In genomic region chr9:86999956-87000582, GRCm38 (mm10) we compare ENCODE assay signal across 16 mouse cellular contexts. TPM values are rescaled to one million over a fixed set of nuclear protein-coding genes. Genes with fewer than 3 reads are reported as not detected.
A peak's percentile ranks its signal among the peaks of the same experiment; 100 is the strongest.
DNase-seq lines count a peak whose midpoint lies in the region; TF ChIP-seq lines count a peak whose summit lies in the region.
"Had no signal": no experiment of that assay in that cellular context is flagged by ENCODE, and none has a peak within 500 bp of the region (broad histone marks: within the 10 kb centered on the region; RNA-seq: fewer than 3 reads in every experiment).

No protein-coding gene starts in this region.

- intact Hi-C loops in left cerebral cortex, postnatal 36 days (cut with DNase I) = no loop called here

- H3K4me3 ChIP-seq in MEL (ENCODE audit: control insufficient read depth in 1 of 2, insufficient read depth in 1 of 2, low read depth in 2 of 2, low read length in 2 of 2) = no peak overlapping the region
- no peak overlapping the region for H3K4me3 ChIP-seq in hindbrain, embryonic 10.5 days
- H3K4me3 ChIP-seq: heart, embryonic 13.5 days; stomach, embryonic 15.5 days had no signal

- 0 out of 4 replicates have a peak, but pooled peaks cover 0 to 2% of the 10 kb centered on the region in 2 experiments for H3K36me3 ChIP-seq in MEL (ENCODE audit: control insufficient read depth in 1 of 2, insufficient read depth in 2 of 2, low read length in 2 of 2)
- H3K36me3 ChIP-seq in hindbrain, embryonic 10.5 days = no peaks in the 10 kb centered on the region
- H3K36me3 ChIP-seq: heart, embryonic 13.5 days; stomach, embryonic 15.5 days had no signal

- H3K79me2 ChIP-seq in MEL (ENCODE audit: control insufficient read depth, insufficient read depth, low read length, poor library complexity) = no peaks in the 10 kb centered on the region

- TF ChIP-seq EP300 in MEL (IDR thresholded peaks at IDR 0.05; ENCODE audit: low read depth in 1 of 2, low read length in 2 of 2) = no peak

- peak; percentile 22 to 32 for DNase-seq in layer of hippocampus, adult 8-10 months (ENCODE audit: low spot score in 2 of 2)
- DNase-seq in layer of hippocampus, postnatal 14 days (ENCODE audit: low spot score in 2 of 2) = no peak
- peak; percentile 46 for DNase-seq in MEL (ENCODE audit: low read depth, low spot score)
- DNase-seq in brain, adult 2 months (ENCODE audit: low read depth, low spot score) = peak; percentile 96
- peak; percentile 48 to 57 for DNase-seq in left cerebral cortex, postnatal 36 days (ENCODE audit: low spot score in 2 of 2)
- no peak for DNase-seq in ovary, postnatal 14 days (ENCODE audit: low spot score)
- no peak for DNase-seq in hindbrain, embryonic 10.5 days (ENCODE audit: low spot score)
- no peak for DNase-seq in kidney, adult 11 months
- DNase-seq: gastrocnemius, postnatal 10 days; kidney, adult 8-10 months had no signal

- no peak for TF ChIP-seq RAD21 in MEL (IDR thresholded peaks at IDR 0.05; ENCODE audit: low read depth, low read length)

- no peaks in the 10 kb centered on the region for H3K9me3 ChIP-seq in MEL (replicated peaks; ENCODE audit: insufficient read depth, low read length)
- H3K9me3 ChIP-seq in hindbrain, embryonic 10.5 days = no peaks in the 10 kb centered on the region
- H3K9me3 ChIP-seq: heart, embryonic 13.5 days; stomach, embryonic 15.5 days had no signal

- TF ChIP-seq CTCF in MEL (IDR thresholded peaks at IDR 0.05 in 2 of 3, conservative IDR thresholded peaks at IDR 0.05 in 1 of 3; ENCODE audit: control insufficient read depth in 1 of 3, insufficient read depth in 1 of 3, low read depth in 2 of 3, low read length in 3 of 3, poor library complexity in 1 of 3, severe bottlenecking in 1 of 3) = no peak

- peaks cover 0 to 10% of the 10 kb centered on the region in 2 experiments; a peak in 2 of 4 replicates for H3K4me1 ChIP-seq in MEL (ENCODE audit: control insufficient read depth in 1 of 2, insufficient read depth in 2 of 2, low read length in 2 of 2)
- H3K4me1 ChIP-seq in hindbrain, embryonic 10.5 days (replicated peaks) = 0 out of 2 replicates have a peak, but pooled peaks cover 3% of the 10 kb centered on the region
- H3K4me1 ChIP-seq: stomach, embryonic 15.5 days had no signal

- no peak overlapping the region for H3K9ac ChIP-seq in MEL (ENCODE audit: control insufficient read depth, low read depth, low read length, poor library complexity, severe bottlenecking)
- H3K9ac ChIP-seq: heart, embryonic 13.5 days; hindbrain, embryonic 14.5 days; stomach, embryonic 15.5 days had no signal

- 69% methylated on average over 2 of the region's 2 CpGs for WGBS in hindbrain, embryonic 10.5 days

- H3K27me3 ChIP-seq in MEL (ENCODE audit: control insufficient read depth in 1 of 2, insufficient read depth in 2 of 2, low read length in 2 of 2) = no peaks in the 10 kb centered on the region
- H3K27me3 ChIP-seq in hindbrain, embryonic 10.5 days (ENCODE audit: insufficient read depth, poor library complexity, severe bottlenecking) = no peaks in the 10 kb centered on the region
- H3K27me3 ChIP-seq: heart, embryonic 13.5 days; stomach, embryonic 15.5 days had no signal

- no peak for TF ChIP-seq POLR2A in MEL (IDR thresholded peaks at IDR 0.05; ENCODE audit: control insufficient read depth in 1 of 2, insufficient read depth in 1 of 2, low read depth in 1 of 2, low read length in 2 of 2, poor library complexity in 1 of 2)

- no peak overlapping the region for H3K27ac ChIP-seq in MEL (ENCODE audit: control insufficient read depth, low read depth, low read length)
- H3K27ac ChIP-seq in hindbrain, embryonic 10.5 days = no peak overlapping the region
- H3K27ac ChIP-seq: heart, embryonic 13.5 days; hindbrain, embryonic 14.5 days; stomach, embryonic 15.5 days had no signal

TF ChIP-seq in MEL, 35 proteins besides CTCF, POLR2A, EP300 and RAD21:
- TF ChIP-seq ZKSCAN1 (IDR thresholded peaks at IDR 0.05; ENCODE audit: low read depth, low read length) (no peak), NRF1 (IDR thresholded peaks at IDR 0.05; ENCODE audit: insufficient read depth, low read depth, low read length, poor library complexity, severe bottlenecking) (no peak)

RNA-seq across cellular contexts. Expression of gene Ripply2, which starts 15.3 kb away (rescaled TPM):
- 10 to 100 TPM in 1 of 4 experiments, 1 to 10 TPM in 3; 6.6 to 10.8 (median 9.0) TPM for total RNA-seq in layer of hippocampus, adult 8-10 months (2022)
- total RNA-seq in layer of hippocampus, postnatal 14 days (2021) = 1 to 10 TPM; 7.3 to 9.3 TPM
- not detected in 2 replicates for total RNA-seq in MEL (2012; rRNA removed)
- not detected for polyA plus RNA-seq in MEL (2012; ENCODE audit: insufficient read depth in 1 of 2, insufficient read length in 2 of 2, low read depth in 1 of 2, low replicate concordance in 2 of 2, missing spikeins in 1 of 2)
- total RNA-seq in left cerebral cortex, postnatal 36 days (2021) = 1 to 10 TPM; 9.0 TPM
- polyA plus RNA-seq in hindbrain, embryonic 10.5 days (2016; fragmentation: Nextera tagmentation; extraction: Ambion mirVana) = 1.2 and 1.4 TPM in 2 replicates
- total RNA-seq: gastrocnemius, postnatal 10 days; megakaryocyte progenitor cell, adult 5-6 weeks had no signal
- polyA plus RNA-seq: limb, embryonic 11.5 days; liver, embryonic 16.5 days had no signal

RNA-seq across cellular contexts. Expression of gene Cyb5r4, which starts 21.7 kb away (rescaled TPM):
- total RNA-seq in layer of hippocampus, adult 8-10 months (2022) = 10 to 100 TPM; 30.0 to 46.6 (median 38.2) TPM
- total RNA-seq in layer of hippocampus, postnatal 14 days (2021) = 10 to 100 TPM; 33.8 to 33.9 TPM
- total RNA-seq in MEL (2012; rRNA removed) = 30.3 and 31.4 TPM in 2 replicates
- polyA plus RNA-seq in MEL (2012; ENCODE audit: insufficient read depth in 1 of 2, insufficient read length in 2 of 2, low read depth in 1 of 2, low replicate concordance in 2 of 2, missing spikeins in 1 of 2) = 10 to 100 TPM in 1 of 2 experiments, not detected in 1; 37.2 TPM
- 10 to 100 TPM; 35.0 to 43.2 TPM for total RNA-seq in left cerebral cortex, postnatal 36 days (2021)
- 92.5 and 94.1 TPM in 2 replicates for polyA plus RNA-seq in hindbrain, embryonic 10.5 days (2016; fragmentation: Nextera tagmentation; extraction: Ambion mirVana)

Comparison
In these comparisons a context has a peak if more than half of its experiments do, and no peak if none do; other contexts are left out.
1. DNase-seq: peak in layer of hippocampus, adult 8-10 months (2 of 2), MEL (single experiment), brain, adult 2 months (single experiment) and left cerebral cortex, postnatal 36 days (2 of 2); none in layer of hippocampus, postnatal 14 days (0 of 2), ovary, postnatal 14 days (single experiment), hindbrain, embryonic 10.5 days (single experiment) and kidney, adult 11 months (single experiment).